Mouse (Mus musculus) stomach, embryonic 14.5 days (tissue): ENCODE measurements around the gene Rora. TPM values are rescaled to one million over a fixed set of nuclear protein-coding genes. Genes with fewer than 3 reads are reported as not detected.

ENCODE experiments used
- ATAC-seq: fragments of 200-750 bp; cut with Nextera tagmentation; 2 replicates; pipeline ENCODE4 v1.8.0; 2017; ENCODE audit warnings: low read depth, moderate TSS enrichment; ENCODE audit not compliant: insufficient number of reproducible peaks, insufficient read depth, low FRiP score
- H3K27ac ChIP-seq: fragments of 300-500 bp; sonication (generic); 2 replicates; pipeline ENCODE4 v1.5.1; 2014; ENCODE audit warnings: mild to moderate bottlenecking, low read length, moderate library complexity, mixed read lengths
- H3K27me3 ChIP-seq: fragments of 300-500 bp; sonication (generic); 2 replicates; pipeline ENCODE4 v1.6.1; 2014; ENCODE audit warnings: low read length, control low read depth, mixed read lengths; ENCODE audit not compliant: control insufficient read depth, insufficient read depth
- H3K36me3 ChIP-seq: fragments of 300-500 bp; sonication (generic); 2 replicates; pipeline ENCODE4 v1.6.1; 2014; ENCODE audit warnings: mild to moderate bottlenecking, control low read depth, low read length, moderate library complexity, mixed read lengths; ENCODE audit not compliant: control insufficient read depth, insufficient read depth
- H3K4me1 ChIP-seq: fragments of 300-500 bp; sonication (generic); 2 replicates; pipeline ENCODE4 v1.6.1; 2014; ENCODE audit warnings: low read length, control low read depth, mixed read lengths; ENCODE audit not compliant: control insufficient read depth, insufficient read depth
- H3K4me2 ChIP-seq: fragments of 300-500 bp; sonication (generic); replicated peaks from 2 replicates; pipeline ENCODE4 v1.6.1; 2014; ENCODE audit warnings: low read depth, low read length, control low read depth
- H3K4me3 ChIP-seq: fragments of 300-500 bp; sonication (generic); 2 replicates; pipeline ENCODE4 v1.5.1; 2014; ENCODE audit warnings: low read depth, low read length, control low read depth
- H3K9ac ChIP-seq: fragments of 300-500 bp; sonication (generic); replicated peaks from 2 replicates; pipeline ENCODE4 v1.6.1; 2014; ENCODE audit warnings: low read depth, mild to moderate bottlenecking, control low read depth, low read length, moderate library complexity, mixed read lengths
- H3K9me3 ChIP-seq: fragments of 300-500 bp; sonication (generic); 2 replicates; pipeline ENCODE4 v1.6.1; 2016; ENCODE audit warnings: low read depth, low read length, control low read depth; ENCODE audit not compliant: control insufficient read depth
- WGBS: fragments of 180-500 bp; shearing (Covaris S2); extraction: QIAGEN DNeasy Blood & Tissue Kit; methylation state at CpG from one replicate; pipeline ENCODE4 v1.1.7; 2014; 5-methylcytosine and 5-hydroxymethylcytosine counted together
- polyA plus RNA-seq: library from polyadenylated mRNA; unstranded; fragments of >200 nt; fragmentation: Nextera tagmentation; extraction: Ambion mirVana; gene quantifications from 2 replicates; pipeline ENCODE4 v1.2.1, GENCODE M21; 2014

Gene Rora
- polyA plus RNA-seq, 1 experiment from 2014 or later, result 7.1 TPM

- Histone ChIP-seq H3K27me3 (no peaks in the 10 kb centered on the region), H3K36me3 (no peaks in the 10 kb centered on the region), H3K4me2 (no peak overlapping the region), H3K9ac (no peak overlapping the region), H3K9me3 (no peaks in the 10 kb centered on the region), H3K4me3 (no peak overlapping the region), H3K4me1 (peaks cover 6% of the 10 kb centered on the region; the same call in 1 of the 2 replicates), H3K27ac (no peak overlapping the region)
- WGBS, result 86% methylated on average over 13 of the region's 13 CpGs
- no peak for ATAC-seq
Measured at GRCm38 (mm10) chr9:68795314-68795713, 141.7 kb downstream of the Rora start.

GRCm38 (mm10) chr9:68798221-68798620, 144.6 kb downstream of the Rora start:
- Histone ChIP-seq H3K27ac (no peak overlapping the region), H3K4me2 (no peak overlapping the region), H3K27me3 (no peaks in the 10 kb centered on the region), H3K9me3 (no peaks in the 10 kb centered on the region), H3K4me3 (no peak overlapping the region), H3K36me3 (no peaks in the 10 kb centered on the region), H3K9ac (no peak overlapping the region), H3K4me1 (no peaks in the 10 kb centered on the region)
- 81% methylated on average over 4 of the region's 4 CpGs for WGBS
- no peak for ATAC-seq

- no peaks in the 10 kb centered on the region for H3K36me3 ChIP-seq
- WGBS, result 83% methylated on average over 6 of the region's 6 CpGs
- ATAC-seq, result no peak
Measured at GRCm38 (mm10) chr9:68799065-68799464, 145.5 kb downstream of the Rora start.

GRCm38 (mm10) chr9:68804229-68804628, 150.6 kb downstream of the Rora start:
- H3K9me3 ChIP-seq, result no peaks in the 10 kb centered on the region
- ATAC-seq, result no peak
- H3K4me3 ChIP-seq, result no peak overlapping the region
- H3K27ac ChIP-seq, result no peak overlapping the region
- H3K4me1 ChIP-seq, result peaks cover 15% of the 10 kb centered on the region; the same call in 1 of the 2 replicates
- no peaks in the 10 kb centered on the region for H3K36me3 ChIP-seq
- H3K9ac ChIP-seq, result no peak overlapping the region
- 55% methylated on average over 6 of the region's 6 CpGs for WGBS
- no peaks in the 10 kb centered on the region for H3K27me3 ChIP-seq
- H3K4me2 ChIP-seq, result no peak overlapping the region

More at GRCm38 (mm10) chr9:68799065-68799464, 145.5 kb downstream of the Rora start:
- H3K4me2 ChIP-seq, result no peak overlapping the region
- H3K9me3 ChIP-seq, result no peaks in the 10 kb centered on the region
- H3K4me3 ChIP-seq, result no peak overlapping the region
- H3K27me3 ChIP-seq, result no peaks in the 10 kb centered on the region
- no peak overlapping the region for H3K9ac ChIP-seq
- no peak overlapping the region for H3K27ac ChIP-seq
- no peaks in the 10 kb centered on the region for H3K4me1 ChIP-seq

GRCm38 (mm10) chr9:68805776-68806175, 152.2 kb downstream of the Rora start:
- WGBS, result 39% methylated on average over 5 of the region's 5 CpGs
- ATAC-seq, result no peak
- H3K4me3 ChIP-seq, result no peak overlapping the region
- peaks cover 15% of the 10 kb centered on the region; the same call in 1 of the 2 replicates for H3K4me1 ChIP-seq
- no peaks in the 10 kb centered on the region for H3K36me3 ChIP-seq
- H3K27me3 ChIP-seq, result no peaks in the 10 kb centered on the region
- no peak overlapping the region for H3K4me2 ChIP-seq
- no peak overlapping the region for H3K9ac ChIP-seq
- no peak overlapping the region for H3K27ac ChIP-seq
- no peaks in the 10 kb centered on the region for H3K9me3 ChIP-seq

GRCm38 (mm10) chr9:68807735-68808134, 154.1 kb downstream of the Rora start:
- Histone ChIP-seq H3K27me3 (no peaks in the 10 kb centered on the region), H3K4me3 (no peak overlapping the region), H3K4me2 (no peak overlapping the region), H3K4me1 (peaks cover 15% of the 10 kb centered on the region; the same call in 1 of the 2 replicates), H3K36me3 (no peaks in the 10 kb centered on the region), H3K27ac (no peak overlapping the region), H3K9ac (no peak overlapping the region), H3K9me3 (no peaks in the 10 kb centered on the region)
- ATAC-seq, result no peak
- 92% methylated on average over 2 of the region's 2 CpGs for WGBS

GRCm38 (mm10) chr9:68809536-68809935, 155.9 kb downstream of the Rora start:
- no peak for ATAC-seq
- Histone ChIP-seq H3K9ac (no peak overlapping the region), H3K4me2 (no peak overlapping the region), H3K4me1 (peaks cover 19% of the 10 kb centered on the region; the same call in 1 of the 2 replicates), H3K27me3 (no peaks in the 10 kb centered on the region), H3K4me3 (no peak overlapping the region), H3K36me3 (no peaks in the 10 kb centered on the region), H3K9me3 (no peaks in the 10 kb centered on the region), H3K27ac (no peak overlapping the region)
- 68% methylated on average over 5 of the region's 5 CpGs for WGBS

- H3K9me3 ChIP-seq, result no peaks in the 10 kb centered on the region
- H3K4me2 ChIP-seq, result no peak overlapping the region
- H3K36me3 ChIP-seq, result no peaks in the 10 kb centered on the region
- no peaks in the 10 kb centered on the region for H3K27me3 ChIP-seq
- 100% methylated on average over 1 of the region's 1 CpGs for WGBS
- H3K4me3 ChIP-seq, result no peak overlapping the region
- H3K4me1 ChIP-seq, result peaks cover 8% of the 10 kb centered on the region; the same call in 1 of the 2 replicates
- no peak overlapping the region for H3K9ac ChIP-seq
- no peak overlapping the region for H3K27ac ChIP-seq
- no peak for ATAC-seq
Measured at GRCm38 (mm10) chr9:68814723-68815122, 161.1 kb downstream of the Rora start.

- Histone ChIP-seq H3K36me3 (no peaks in the 10 kb centered on the region), H3K4me2 (no peak overlapping the region), H3K4me1 (peaks cover 8% of the 10 kb centered on the region; the same call in 1 of the 2 replicates), H3K27me3 (no peaks in the 10 kb centered on the region), H3K9ac (no peak overlapping the region), H3K4me3 (no peak overlapping the region), H3K9me3 (no peaks in the 10 kb centered on the region), H3K27ac (no peak overlapping the region)
- WGBS, result 88% methylated on average over 9 of the region's 9 CpGs
- ATAC-seq, result no peak
Measured at GRCm38 (mm10) chr9:68815877-68816276, 162.3 kb downstream of the Rora start.
